ENCODE assay signal across 22 mouse cellular contexts in genomic region chr5:103857151-103857550, GRCm38 (mm10). TPM values are rescaled to one million over a fixed set of nuclear protein-coding genes. Genes with fewer than 3 reads are reported as not detected.
DNase-seq lines count a peak whose midpoint lies in the region; ATAC-seq and TF ChIP-seq lines count a peak whose summit lies in the region.
"Had no signal": no experiment of that assay in that cellular context is flagged by ENCODE, and none has a peak within 500 bp of the region (broad histone marks: within the 10 kb centered on the region; RNA-seq: fewer than 3 reads in every experiment).

No protein-coding gene starts in this region.

- H3K27ac ChIP-seq in forebrain, embryonic 15.5 days (replicated peaks) = peak overlapping the region; percentile 73
- no peak overlapping the region for H3K27ac ChIP-seq in forebrain, embryonic 11.5 days (ENCODE audit: low read depth, low read length)
- H3K27ac ChIP-seq in forebrain, embryonic 16.5 days (ENCODE audit: low read length) = peak overlapping the region; percentile 41; the same call in 1 of the 2 replicates
- H3K27ac ChIP-seq: embryonic facial prominence, embryonic 13.5 days; heart, embryonic 15.5 days; hindbrain, embryonic 10.5 days; hindbrain, embryonic 14.5 days; intestine, embryonic 15.5 days had no signal

- no peaks in the 10 kb centered on the region for H3K9me3 ChIP-seq in forebrain, embryonic 15.5 days
- H3K9me3 ChIP-seq in forebrain, embryonic 11.5 days (ENCODE audit: control insufficient read depth, low read length) = no peaks in the 10 kb centered on the region
- H3K9me3 ChIP-seq in forebrain, embryonic 16.5 days (ENCODE audit: control insufficient read depth, low read length) = no peaks in the 10 kb centered on the region
- H3K9me3 ChIP-seq: embryonic facial prominence, embryonic 13.5 days; heart, embryonic 15.5 days; hindbrain, embryonic 10.5 days; intestine, embryonic 15.5 days had no signal

- no peak for TF ChIP-seq POLR2A in brain, embryonic 14.5 days (IDR thresholded peaks at IDR 0.05; ENCODE audit: borderline replicate concordance, extremely low read depth, insufficient read depth, insufficient read length, poor library complexity, severe bottlenecking)

- H3K36me3 ChIP-seq in forebrain, embryonic 15.5 days = 0 out of 2 replicates have a peak, but pooled peaks cover 5% of the 10 kb centered on the region
- H3K36me3 ChIP-seq in forebrain, embryonic 11.5 days (ENCODE audit: control insufficient read depth, insufficient read depth, low read length) = no peaks in the 10 kb centered on the region
- H3K36me3 ChIP-seq in forebrain, embryonic 16.5 days (ENCODE audit: control insufficient read depth, insufficient read depth) = no peaks in the 10 kb centered on the region
- H3K36me3 ChIP-seq: intestine, embryonic 15.5 days had no signal

- H3K4me1 ChIP-seq in forebrain, embryonic 15.5 days = peaks cover 31% of the 10 kb centered on the region
- no peaks in the 10 kb centered on the region for H3K4me1 ChIP-seq in forebrain, embryonic 11.5 days (replicated peaks; ENCODE audit: control insufficient read depth, insufficient read depth, low read length)
- peaks cover 29% of the 10 kb centered on the region for H3K4me1 ChIP-seq in forebrain, embryonic 16.5 days (replicated peaks; ENCODE audit: control insufficient read depth, insufficient read depth, low read length)
- H3K4me1 ChIP-seq: intestine, embryonic 15.5 days had no signal

- peak; percentile 62 for ATAC-seq in forebrain, embryonic 15.5 days (replicated peaks)
- no peak for ATAC-seq in forebrain, embryonic 11.5 days (replicated peaks; ENCODE audit: low FRiP score)
- ATAC-seq in forebrain, embryonic 16.5 days = peak; percentile 59
- ATAC-seq: activated CD4-positive, CD25-positive, alpha-beta regulatory T cell, adult 4 months had no signal

- H3K4me2 ChIP-seq in forebrain, embryonic 15.5 days (replicated peaks) = no peak overlapping the region
- no peak overlapping the region for H3K4me2 ChIP-seq in forebrain, embryonic 11.5 days (ENCODE audit: low read depth, low read length, severe bottlenecking)
- no peak overlapping the region for H3K4me2 ChIP-seq in forebrain, embryonic 16.5 days (ENCODE audit: low read length)
- H3K4me2 ChIP-seq: embryonic facial prominence, embryonic 13.5 days; heart, embryonic 11.5 days; heart, embryonic 15.5 days; hindbrain, embryonic 14.5 days; intestine, embryonic 15.5 days had no signal

- H3K4me3 ChIP-seq in forebrain, embryonic 15.5 days = no peak overlapping the region
- H3K4me3 ChIP-seq in forebrain, embryonic 11.5 days (ENCODE audit: low read depth, low read length) = no peak overlapping the region
- H3K4me3 ChIP-seq in forebrain, embryonic 16.5 days (replicated peaks; ENCODE audit: low read length) = no peak overlapping the region
- H3K4me3 ChIP-seq: embryonic facial prominence, embryonic 13.5 days; heart, embryonic 15.5 days; hindbrain, embryonic 10.5 days; intestine, embryonic 15.5 days had no signal

- no peaks in the 10 kb centered on the region for H3K27me3 ChIP-seq in forebrain, embryonic 15.5 days
- no peaks in the 10 kb centered on the region for H3K27me3 ChIP-seq in forebrain, embryonic 11.5 days (ENCODE audit: control insufficient read depth, insufficient read depth, low read length)
- no peaks in the 10 kb centered on the region for H3K27me3 ChIP-seq in forebrain, embryonic 16.5 days (replicated peaks; ENCODE audit: control insufficient read depth, insufficient read depth, low read length)
- H3K27me3 ChIP-seq: CH12.LX; embryonic facial prominence, embryonic 13.5 days; heart, embryonic 15.5 days; intestine, embryonic 15.5 days; Patski had no signal

- no peak overlapping the region for H3K9ac ChIP-seq in forebrain, embryonic 15.5 days (replicated peaks)
- no peak overlapping the region for H3K9ac ChIP-seq in forebrain, embryonic 11.5 days (ENCODE audit: low read length)
- H3K9ac ChIP-seq in forebrain, embryonic 16.5 days (replicated peaks; ENCODE audit: low read depth, low read length) = no peak overlapping the region
- H3K9ac ChIP-seq: embryonic facial prominence, embryonic 13.5 days; heart, embryonic 15.5 days; hindbrain, embryonic 14.5 days; intestine, embryonic 15.5 days had no signal

- no peak for TF ChIP-seq CTCF in brain, embryonic 14.5 days (IDR thresholded peaks at IDR 0.05; ENCODE audit: borderline replicate concordance, extremely low read depth, insufficient read depth, insufficient read length)

- DNase-seq in forebrain, embryonic 11.5 days (ENCODE audit: low spot score) = no peak
- peak; percentile 34 for DNase-seq in layer of hippocampus, adult 9-11 months
- DNase-seq in layer of hippocampus, postnatal 10 days (ENCODE audit: low spot score in 2 of 2) = no peak
- DNase-seq in brain, embryonic 14.5 days (ENCODE audit: low read depth) = peak; percentile 75
- DNase-seq in spleen, postnatal 10 days (ENCODE audit: low spot score in 2 of 2) = no peak
- DNase-seq in cerebellum, adult 8-10 months = no peak
- DNase-seq: cerebellum, adult 2 months; cerebellum, postnatal 14 days; gastrocnemius, postnatal 36 days; heart, postnatal 14 days; kidney, adult 18-20 months had no signal

- WGBS in forebrain, embryonic 15.5 days = 51% methylated on average over 2 of the region's 2 CpGs
- 95% methylated on average over 2 of the region's 2 CpGs for WGBS in forebrain, embryonic 11.5 days
- WGBS in forebrain, embryonic 16.5 days = 44% methylated on average over 2 of the region's 2 CpGs

RNA-seq across cellular contexts. Expression of gene Klhl8, which starts 53.9 kb away (rescaled TPM):
- 43.8 and 46.3 TPM in 2 replicates for polyA plus RNA-seq in forebrain, embryonic 15.5 days (2015; fragmentation: Nextera tagmentation; extraction: Ambion mirVana)
- polyA plus RNA-seq in forebrain, embryonic 11.5 days (2014; fragmentation: Nextera tagmentation; extraction: Ambion mirVana) = 12.3 and 13.1 TPM in 2 replicates
- total RNA-seq in layer of hippocampus, postnatal 10 days (2021) = 10 to 100 TPM; 40.8 to 43.0 TPM
- 34.3 and 35.6 TPM in 2 replicates for polyA plus RNA-seq in brain, embryonic 14.5 days (2012; rRNA removed)
- polyA plus RNA-seq in forebrain, embryonic 16.5 days (2015; fragmentation: Nextera tagmentation; extraction: Ambion mirVana) = 48.8 and 53.4 TPM in 2 replicates

Comparison
In these comparisons a context has a peak if more than half of its experiments do, and no peak if none do; other contexts are left out.
1. DNase-seq: peak in layer of hippocampus, adult 9-11 months (single experiment) and brain, embryonic 14.5 days (single experiment); none in forebrain, embryonic 11.5 days (single experiment), layer of hippocampus, postnatal 10 days (0 of 2), spleen, postnatal 10 days (0 of 2) and cerebellum, adult 8-10 months (single experiment).